Mouse (Mus musculus) embryonic stem cell, embryonic (primary cell): ENCODE data around the gene Exoc1.

ENCODE experiments used
- CTCF ChIA-PET, 4 experiments: fragments of 300-600 bp in 2 of 4; fragments of 350-600 bp in 2 of 4; sonication (Branson Sonifier 250); formaldehyde crosslinking; loops; one replicate each; lab custom pipeline; 2022; ENCODE audit warnings: inconsistent platforms in 2 of 4; lab: Charles Lee
- POLR2A ChIA-PET, 4 experiments: fragments of 300-600 bp in 2 of 4; fragments of 350-600 bp in 2 of 4; sonication (Branson Sonifier 250); formaldehyde crosslinking; loops; one replicate each; lab custom pipeline; 2022; ENCODE audit warnings: antibody characterized with exemption in 4 of 4, inconsistent platforms in 1 of 4; lab: Charles Lee

Exoc1 gene

DNA sequence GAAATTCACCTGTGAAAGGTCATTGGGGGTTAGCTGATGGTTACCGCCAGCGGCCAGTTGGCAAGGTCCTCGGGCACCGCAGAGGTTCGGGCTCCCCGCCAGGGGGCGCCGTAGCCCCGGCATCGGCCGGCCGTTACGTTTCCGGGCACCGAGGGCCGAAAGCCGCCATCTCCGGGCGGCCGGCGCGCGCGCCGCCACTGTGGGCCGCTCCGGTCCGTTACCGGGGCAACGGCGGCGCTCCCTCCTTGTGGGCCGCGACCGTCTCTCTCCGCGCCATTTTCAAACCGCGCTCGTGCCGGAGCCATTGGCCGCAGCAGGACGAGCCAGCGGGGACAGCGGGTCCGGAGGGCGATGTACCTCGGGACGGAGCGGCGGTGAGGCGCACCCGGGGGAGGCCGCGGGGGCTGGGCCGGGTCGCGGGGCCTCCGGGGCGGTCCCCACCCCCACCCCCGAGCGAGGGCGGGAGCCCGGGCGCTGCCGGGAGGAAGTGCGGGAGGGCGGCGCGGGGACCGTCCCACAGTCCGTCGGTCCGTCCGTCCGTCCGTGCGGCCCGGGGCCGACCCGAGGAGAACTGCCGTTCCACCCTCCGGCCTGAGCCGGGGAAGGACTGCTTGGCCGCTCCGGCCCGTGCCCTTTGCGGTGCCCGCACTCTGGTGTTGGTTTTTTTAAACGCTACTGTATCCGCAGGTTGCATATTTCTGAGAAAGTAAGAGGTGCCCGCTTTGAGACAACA, 59.6 kb downstream of the Exoc1 start, which contains the start of gene Cep135:
Gene Cep135 (plus strand): TSS at position 148 of the 733 bp plus-strand sequence.
- CTCF ChIA-PET: interaction anchor here in 3 of 4 experiments (0.6 to 1.6 kb wide), 6 partner anchors 8 to 314 kb away, joined by 3 to 11 read pairs (median 3); no protein-coding TSS in a partner anchor
- POLR2A ChIA-PET: interaction anchor here in 1 of 4 experiments (0.9 kb wide), 1 partner anchor 45 kb away, joined by 3 read pairs; no protein-coding TSS in a partner anchor

DNA sequence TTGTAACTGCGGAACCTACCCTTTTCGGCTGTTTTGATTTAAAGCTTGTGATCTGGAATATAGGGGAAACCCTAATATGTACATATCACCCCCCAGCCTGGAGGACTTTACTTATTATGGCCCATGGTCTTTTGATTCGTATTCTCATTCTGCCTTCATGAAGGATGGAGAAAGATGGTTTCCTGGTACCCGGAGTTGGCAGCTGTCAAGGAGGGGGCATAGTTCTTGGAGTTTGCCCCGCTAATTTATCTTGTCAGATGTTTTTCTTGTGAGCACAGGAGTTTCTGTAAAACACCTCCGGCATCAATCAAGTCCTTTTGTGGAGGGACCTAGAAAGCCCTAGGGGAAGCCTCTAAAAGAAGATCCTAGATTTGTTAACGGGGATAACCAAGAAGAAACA, 60.2 kb downstream of the Exoc1 start:
- ChIA-PET CTCF (no interaction called here), POLR2A (interaction anchor here in 3 of 4 experiments (0.6 to 1.6 kb wide), 8 partner anchors 15 to 386 kb away, joined by 3 to 4 read pairs (median 3); partner anchors contain the start of gene Srp72 (in 1 of the 3))

DNA sequence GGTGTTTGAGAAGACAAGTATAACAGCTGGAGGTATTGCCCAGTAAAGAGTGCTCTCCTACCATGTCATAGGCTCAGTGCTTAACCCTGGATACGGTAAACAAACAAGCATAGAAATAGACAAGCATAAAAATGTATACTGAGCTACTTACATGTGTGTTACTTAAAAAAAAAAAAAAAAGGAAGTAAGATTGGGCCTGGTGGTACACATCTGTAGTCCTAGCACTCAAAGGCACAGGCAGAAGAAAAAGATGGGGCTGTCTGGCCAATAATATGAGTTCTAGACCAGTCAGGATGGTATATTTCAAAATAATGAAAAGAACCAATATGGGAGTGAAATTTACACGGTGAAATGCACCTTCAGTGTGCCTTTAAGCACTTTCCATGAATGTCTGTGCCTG, 60.9 kb downstream of the Exoc1 start:
- ChIA-PET CTCF (no interaction called here), POLR2A (interaction anchor here in 3 of 4 experiments (0.6 to 1.6 kb wide), 8 partner anchors 15 to 385 kb away, joined by 3 to 4 read pairs (median 3); partner anchors contain the start of gene Srp72 (in 1 of the 3))

DNA sequence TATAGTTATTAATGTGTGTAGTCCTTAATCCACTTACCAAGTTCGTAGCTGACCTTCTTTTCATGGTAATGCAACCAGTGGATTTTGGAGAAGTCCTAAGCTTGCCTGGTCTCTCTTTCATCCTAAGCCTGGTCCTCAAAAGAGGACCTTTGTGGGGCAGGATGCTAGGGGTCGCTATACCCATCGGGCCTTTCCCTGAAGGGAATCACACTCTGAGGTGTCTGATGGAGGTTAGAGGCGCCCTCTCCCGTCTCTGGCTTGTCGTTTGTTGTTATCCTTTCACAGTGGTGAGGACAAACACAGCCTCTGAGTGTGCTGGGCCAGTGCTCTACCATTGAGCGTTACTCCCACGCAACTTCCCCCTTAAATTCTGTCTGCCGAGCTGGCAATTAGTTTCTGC, 62.8 kb downstream of the Exoc1 start:
- POLR2A ChIA-PET: no interaction called here
- CTCF ChIA-PET: no interaction called here

DNA sequence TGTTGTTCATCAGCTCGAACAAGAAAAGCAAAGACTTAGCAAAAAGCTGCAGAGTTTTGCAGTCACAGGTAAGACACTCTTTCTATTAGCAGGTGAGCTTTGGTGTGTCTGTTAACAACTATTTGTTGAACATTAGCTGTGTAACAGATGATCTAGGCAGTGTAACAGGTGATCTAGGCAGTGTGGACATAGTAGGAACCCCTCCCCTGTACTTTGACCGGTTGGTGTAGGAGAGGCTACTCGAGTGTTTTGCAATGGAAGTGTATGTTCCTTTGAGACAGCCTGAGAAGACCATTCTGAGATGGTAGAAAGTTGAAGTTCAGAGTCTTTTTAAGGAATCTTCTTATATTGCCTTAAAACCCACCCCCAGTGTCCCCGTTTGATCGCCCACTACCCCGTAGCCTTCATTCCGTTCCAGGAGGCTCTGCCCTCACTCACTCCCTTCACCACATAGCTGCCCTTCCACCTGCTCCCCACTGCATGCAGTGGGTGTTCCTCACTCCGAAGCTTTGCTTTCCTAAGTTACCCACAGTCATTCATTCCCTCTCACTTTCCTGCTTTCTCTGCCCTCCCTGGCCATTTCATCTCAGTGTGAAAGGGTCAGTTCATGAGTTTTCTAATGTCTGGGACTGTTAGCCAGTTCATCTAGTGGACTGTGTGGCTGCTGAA, 80.7 kb downstream of the Exoc1 start:
- CTCF ChIA-PET: no interaction called here

DNA sequence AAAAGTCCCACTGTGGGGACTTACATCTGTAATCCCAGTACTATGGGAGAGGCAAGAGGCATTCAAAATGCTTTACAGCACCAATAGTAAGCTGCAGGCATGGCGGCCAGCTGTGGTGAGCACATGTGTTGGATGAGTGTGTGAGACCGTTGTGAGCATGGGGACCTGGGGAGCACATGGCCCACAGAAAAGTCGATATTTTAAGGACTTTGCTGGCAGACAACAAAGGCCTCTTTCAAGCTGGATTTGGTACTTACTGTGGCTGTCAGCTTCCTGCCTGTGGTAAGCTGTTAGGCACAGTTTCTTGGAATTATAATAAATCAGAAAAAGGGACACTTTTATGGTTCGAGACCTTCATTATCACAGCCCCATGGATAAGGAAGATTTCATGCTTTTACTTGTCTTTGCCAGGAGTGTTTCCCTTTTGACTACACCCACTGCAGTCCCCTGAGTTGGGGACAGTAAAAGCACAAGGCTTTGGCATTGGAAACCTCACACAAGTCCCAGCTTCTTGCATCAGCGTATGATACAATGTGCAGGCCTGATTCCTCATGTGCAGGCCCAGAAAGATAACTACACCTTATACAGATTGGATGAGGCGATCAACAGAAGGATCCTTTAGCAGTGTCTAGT, 83.9 kb downstream of the Exoc1 start:
- CTCF ChIA-PET: no interaction called here
- POLR2A ChIA-PET: no interaction called here

More for the DNA sequence above, 80.7 kb downstream of the Exoc1 start:
- POLR2A ChIA-PET: no interaction called here

DNA sequence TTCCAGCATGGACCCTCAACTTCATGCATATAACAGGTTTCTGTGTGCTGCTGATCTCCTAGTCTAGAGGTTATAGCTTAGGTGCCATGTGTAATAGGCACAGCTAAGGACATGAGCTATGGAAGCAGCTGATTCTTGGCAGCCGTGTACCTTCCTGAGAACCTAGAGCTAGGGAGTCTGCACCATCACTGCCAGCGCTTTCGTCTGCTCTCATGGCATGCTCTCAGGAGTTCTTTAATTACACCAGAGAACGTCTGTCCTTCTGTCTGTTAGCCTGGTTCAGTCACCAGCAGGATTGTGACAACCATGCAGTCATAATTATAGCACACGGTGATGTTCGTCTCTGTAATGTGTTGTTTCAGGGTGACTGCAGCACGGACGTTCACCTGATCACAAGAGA, 86.2 kb downstream of the Exoc1 start:
- CTCF ChIA-PET: interaction anchor here in 1 of 4 experiments (0.7 kb wide), 1 partner anchor 117 kb away, joined by 5 read pairs; no protein-coding TSS in a partner anchor
- POLR2A ChIA-PET: no interaction called here

DNA sequence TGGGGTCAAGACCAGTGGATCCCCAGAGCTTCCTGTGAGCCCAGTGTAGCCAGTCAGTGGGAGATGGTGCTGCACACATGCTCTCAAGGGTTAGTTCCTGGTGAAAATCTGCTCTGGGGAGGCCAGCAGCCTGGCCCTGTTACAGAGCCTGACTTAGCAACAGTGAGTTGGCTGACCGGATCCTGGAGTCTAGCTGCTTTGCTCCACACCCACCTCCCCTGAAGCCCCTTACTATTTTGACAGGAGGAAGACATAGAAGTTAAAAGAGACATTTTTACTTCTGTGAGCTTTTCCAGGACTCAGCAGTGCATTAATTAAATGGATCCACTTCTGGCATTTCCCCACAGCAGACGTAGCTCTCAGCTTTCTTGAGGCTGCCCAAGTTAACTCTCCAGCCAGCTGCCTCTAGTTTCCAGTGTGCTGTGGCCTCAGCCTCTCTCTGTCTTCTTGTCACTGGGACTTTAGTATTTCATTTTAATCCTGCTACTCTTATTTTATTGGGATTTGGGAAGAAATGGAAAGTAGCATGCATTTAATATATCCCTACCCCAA, 87.2 kb downstream of the Exoc1 start:
- CTCF ChIA-PET: no interaction called here
- POLR2A ChIA-PET: interaction anchor here in 1 of 4 experiments (0.8 to 1.2 kb wide), 2 partner anchors 13 to 59 kb away, joined by 3 read pairs; no protein-coding TSS in a partner anchor

DNA sequence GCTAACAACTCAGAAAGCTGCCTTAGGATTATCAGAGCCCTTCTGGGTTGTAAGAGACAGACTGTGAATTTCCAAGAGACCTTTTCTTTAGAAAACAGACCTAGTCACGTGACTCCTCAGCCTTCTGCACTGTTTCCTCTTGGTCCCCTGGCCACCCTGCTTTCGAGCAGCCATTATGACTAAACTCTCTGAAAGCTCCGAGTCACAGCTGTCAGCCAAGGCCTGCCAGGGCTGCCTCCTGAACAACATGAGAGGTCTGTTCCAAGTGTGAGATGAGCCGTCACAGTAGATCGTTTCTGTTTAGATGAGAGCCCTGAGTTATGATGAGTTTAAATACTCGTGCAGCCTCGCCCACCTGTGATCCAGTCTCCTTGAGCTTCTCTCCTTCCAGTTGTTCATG, 89.6 kb downstream of the Exoc1 start:
- CTCF ChIA-PET: no interaction called here
- POLR2A ChIA-PET: no interaction called here
